Mouse (Mus musculus): Measurements from ENCODE around the gene Col23a1.

The Col23a1 gene

DNA sequence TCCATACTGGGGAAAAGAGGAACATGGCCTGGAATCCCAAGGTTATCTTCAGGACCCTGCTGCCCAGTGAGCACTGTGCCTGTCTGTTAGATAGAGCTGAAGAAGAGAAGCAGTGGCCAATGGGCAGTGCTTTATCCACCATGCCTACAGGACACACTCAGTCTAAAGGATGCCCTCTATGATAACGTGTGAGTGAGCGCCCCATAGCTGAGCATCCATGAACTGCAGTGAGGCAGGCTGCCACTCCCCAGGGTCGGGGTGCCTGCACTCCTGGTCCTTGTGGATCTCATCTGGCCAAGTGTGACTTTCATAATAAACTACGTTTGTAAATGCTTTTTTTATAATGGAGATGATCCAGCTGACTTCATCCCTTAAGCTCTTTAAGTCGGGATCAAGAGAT, 87.5 kb downstream of the Col23a1 start:
- in situ Hi-C loops (cut with MboI, MseI), result no loop called here

DNA sequence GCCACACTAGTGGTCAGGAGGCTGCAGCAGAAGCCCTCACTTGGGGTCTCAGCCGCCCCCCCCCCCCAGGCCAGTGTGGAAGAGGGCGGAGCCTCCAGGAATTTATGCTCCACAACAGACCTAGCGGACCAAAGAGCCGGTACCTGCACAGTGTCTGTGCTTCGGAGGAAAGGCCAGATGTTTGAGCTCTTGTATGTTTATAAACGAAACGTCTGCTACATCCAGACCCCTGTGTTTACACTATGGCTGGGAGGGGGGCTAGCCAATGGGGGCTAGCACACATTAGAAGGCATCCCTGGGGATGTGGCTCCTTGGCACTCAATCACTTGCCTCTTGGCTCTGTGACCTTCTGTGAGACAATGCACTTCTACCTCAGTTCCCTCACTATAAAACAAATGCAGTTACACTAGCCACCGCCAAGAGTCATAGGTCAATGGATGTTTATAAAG, 99.2 kb downstream of the Col23a1 start:
- in situ Hi-C loops (cut with MboI, MseI), result no loop called here

GRCm38 (mm10) chr11:51389763-51390162, 100.0 kb downstream of the Col23a1 start:
- in situ Hi-C loops (cut with MboI, MseI), result no loop called here

DNA sequence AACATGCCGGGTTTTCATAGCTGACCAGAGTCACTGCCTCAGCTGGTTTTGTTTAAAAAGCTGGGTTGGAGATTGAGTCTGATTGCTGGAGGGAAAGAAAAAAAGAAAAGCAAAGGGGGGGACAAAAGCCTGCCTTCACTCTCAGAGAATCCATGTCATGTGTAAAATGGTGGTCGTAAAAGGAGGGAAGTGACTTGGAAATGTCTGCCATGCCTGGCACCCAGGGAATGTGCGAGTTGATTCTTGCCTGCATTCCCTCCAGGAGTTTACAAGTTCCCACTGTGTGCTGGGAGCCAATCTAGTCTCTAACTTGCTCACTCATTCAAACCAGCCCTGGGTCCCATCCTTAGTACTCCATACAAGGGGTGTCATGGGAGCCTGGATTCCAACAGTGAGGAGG, 100.8 kb downstream of the Col23a1 start:
- in situ Hi-C loops (cut with MboI, MseI), result no loop called here

DNA sequence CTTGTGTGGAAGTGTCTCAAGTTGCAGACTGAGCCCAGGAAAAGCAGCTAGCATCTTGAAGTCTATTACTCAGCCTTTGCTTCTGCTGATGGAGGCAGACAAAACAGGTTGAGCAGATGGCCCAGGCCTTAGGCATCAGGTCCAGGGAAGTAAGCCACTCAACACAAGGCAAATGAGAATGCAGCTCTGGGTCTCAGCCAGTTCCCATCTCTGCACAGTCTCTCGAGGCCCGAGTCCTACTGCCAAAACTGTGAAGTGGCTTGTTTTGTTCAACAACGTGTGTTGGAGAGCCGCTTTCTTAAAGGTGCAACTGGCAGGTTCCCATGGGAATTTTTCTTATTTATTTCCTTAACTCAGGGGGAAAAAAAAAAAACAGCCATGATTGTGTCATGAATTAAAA, 101.8 kb downstream of the Col23a1 start:
- in situ Hi-C loops (cut with MboI, MseI), result no loop called here

- in situ Hi-C loops (cut with MboI, MseI), result no loop called here
Observed at GRCm38 (mm10) chr11:51394301-51394865, 104.7 kb downstream of the Col23a1 start.

DNA sequence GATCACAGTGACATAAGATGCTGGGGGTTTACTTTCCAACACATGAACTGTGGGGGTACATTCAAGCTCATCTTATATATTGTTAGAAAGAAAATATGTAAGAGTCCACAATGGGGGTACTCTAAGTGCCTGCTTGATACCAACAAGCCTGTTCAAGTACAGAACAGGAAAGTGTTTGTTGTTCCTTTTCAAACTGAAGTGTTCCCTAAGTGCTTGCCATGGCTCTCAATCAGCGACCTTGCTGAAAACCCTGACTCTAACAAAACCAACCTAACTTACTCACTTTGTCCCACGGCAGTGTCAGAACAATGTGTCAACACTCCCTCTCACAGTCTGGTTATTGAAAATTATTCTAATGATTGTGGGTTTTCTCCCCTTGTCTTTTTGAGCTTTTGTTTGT, 106.7 kb downstream of the Col23a1 start:
- in situ Hi-C loops (cut with MboI, MseI), result no loop called here

- in situ Hi-C loops (cut with MboI, MseI), result no loop called here
Observed at GRCm38 (mm10) chr11:51398084-51398483, 108.4 kb downstream of the Col23a1 start.

DNA sequence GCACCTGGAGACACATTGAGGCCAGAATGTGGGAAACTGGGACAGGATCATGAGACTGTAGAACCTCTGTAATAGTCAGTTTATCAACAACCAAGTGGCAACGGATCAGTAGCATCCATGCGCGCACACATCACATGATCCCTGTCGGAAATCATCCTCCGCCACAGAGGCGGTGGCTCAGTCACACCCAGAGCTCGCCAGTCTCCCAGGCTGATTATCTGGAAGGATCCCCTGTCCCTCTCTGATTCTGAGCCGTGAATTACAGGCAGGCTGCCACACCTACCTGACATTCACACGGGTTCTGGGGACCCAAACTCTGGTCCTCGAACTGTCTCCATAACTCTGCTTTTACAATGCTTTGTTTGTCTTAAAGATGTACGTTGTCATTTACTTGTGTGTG, 110.6 kb downstream of the Col23a1 start:
- in situ Hi-C loops (cut with MboI, MseI), result no loop called here

DNA sequence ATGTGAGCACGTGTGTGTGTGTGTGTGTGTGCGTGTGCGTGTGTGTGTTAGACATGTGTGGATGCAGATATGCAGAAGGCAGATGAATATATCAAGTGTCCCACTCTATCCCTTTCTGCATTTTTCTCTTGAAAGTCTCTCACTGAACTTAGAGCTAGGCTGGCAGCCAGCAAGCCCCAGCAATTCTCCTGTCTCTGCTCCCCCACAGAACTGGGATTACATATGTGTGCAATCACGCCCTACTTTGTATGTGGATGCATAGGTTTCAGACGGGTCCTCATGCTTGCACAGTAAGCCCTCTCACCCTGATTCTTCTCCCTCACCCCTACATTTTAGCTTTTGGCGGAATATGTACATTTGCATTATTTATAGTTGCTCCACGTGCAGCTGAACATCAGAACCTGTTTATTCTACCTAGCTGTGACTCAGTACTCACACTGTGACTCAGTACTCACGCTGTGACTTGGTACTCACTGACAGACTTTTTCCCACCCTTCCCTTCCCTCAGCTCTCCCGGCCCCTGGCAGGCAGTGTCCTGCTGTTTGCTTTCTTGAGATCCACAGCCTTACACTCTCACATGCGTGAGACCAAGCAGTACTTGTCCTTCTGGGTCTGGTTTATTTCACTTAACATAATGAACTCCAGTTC, 111.9 kb downstream of the Col23a1 start:
- in situ Hi-C loops (cut with MboI, MseI), result no loop called here

GRCm38 (mm10) chr11:51403886-51404285, 114.2 kb downstream of the Col23a1 start:
- in situ Hi-C loops (cut with MboI, MseI), result no loop called here

GRCm38 (mm10) chr11:51404865-51405440, 115.2 kb downstream of the Col23a1 start:
- in situ Hi-C loops (cut with MboI, MseI), result no loop called here

- in situ Hi-C loops (cut with MboI, MseI), result no loop called here
Observed at GRCm38 (mm10) chr11:51406531-51406930, 116.8 kb downstream of the Col23a1 start.

- in situ Hi-C loops (cut with MboI, MseI), result no loop called here
Observed at GRCm38 (mm10) chr11:51407351-51407750, 117.6 kb downstream of the Col23a1 start.

DNA sequence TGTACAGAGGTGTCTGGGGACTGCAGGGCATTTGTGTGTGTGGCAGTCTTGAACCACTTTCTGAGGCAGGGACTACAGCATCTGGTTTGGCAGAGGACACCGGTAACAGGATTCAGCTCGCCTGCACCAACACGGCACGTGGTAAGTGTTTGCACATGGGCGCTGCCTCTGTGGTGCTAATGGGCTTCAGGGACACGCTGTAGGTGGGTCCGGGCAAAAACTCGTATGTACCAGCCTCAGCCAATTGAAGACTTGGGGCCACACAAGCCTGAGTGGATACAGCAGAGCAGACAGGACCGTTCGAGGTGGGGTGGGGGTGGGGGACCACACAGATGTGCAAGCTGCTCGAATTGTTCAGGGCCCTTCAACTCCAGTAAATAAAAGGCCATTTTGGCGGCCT, 121.1 kb downstream of the Col23a1 start:
- in situ Hi-C loops (cut with MboI, MseI), result no loop called here

- in situ Hi-C loops (cut with MboI, MseI), result no loop called here
Observed at GRCm38 (mm10) chr11:51414520-51414919, 124.8 kb downstream of the Col23a1 start.

- in situ Hi-C loops (cut with MboI, MseI), result no loop called here
Observed at GRCm38 (mm10) chr11:51415049-51415688, 125.4 kb downstream of the Col23a1 start.

DNA sequence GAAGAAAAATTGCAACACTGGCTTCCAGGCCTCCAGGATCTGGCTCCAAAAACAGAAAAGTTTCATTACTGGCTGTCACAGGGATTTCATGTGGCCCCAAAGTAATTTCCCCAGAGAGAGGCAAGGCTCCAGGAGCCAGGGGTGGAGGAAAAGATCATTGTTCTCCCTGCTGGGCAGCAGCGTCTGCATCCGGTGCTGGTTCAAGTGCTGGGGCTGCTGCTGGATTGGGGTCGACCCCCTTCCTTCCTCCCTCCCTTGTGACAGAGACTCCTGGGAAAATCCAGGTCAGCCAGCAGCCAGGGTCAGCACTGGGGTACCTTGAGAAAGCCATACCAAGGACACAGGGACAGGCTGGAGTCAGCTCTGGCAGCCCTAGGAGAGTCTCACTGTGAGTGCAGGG, 129.1 kb downstream of the Col23a1 start:
- in situ Hi-C loops (cut with MboI, MseI), result no loop called here

- in situ Hi-C loops (cut with MboI, MseI), result no loop called here
Observed at GRCm38 (mm10) chr11:51421878-51422277, 132.2 kb downstream of the Col23a1 start.

- in situ Hi-C loops (cut with MboI, MseI), result no loop called here
Observed at GRCm38 (mm10) chr11:51422713-51423112, 133.0 kb downstream of the Col23a1 start.

GRCm38 (mm10) chr11:51426155-51426554, 136.4 kb downstream of the Col23a1 start:
- in situ Hi-C loops (cut with MboI, MseI), result no loop called here

DNA sequence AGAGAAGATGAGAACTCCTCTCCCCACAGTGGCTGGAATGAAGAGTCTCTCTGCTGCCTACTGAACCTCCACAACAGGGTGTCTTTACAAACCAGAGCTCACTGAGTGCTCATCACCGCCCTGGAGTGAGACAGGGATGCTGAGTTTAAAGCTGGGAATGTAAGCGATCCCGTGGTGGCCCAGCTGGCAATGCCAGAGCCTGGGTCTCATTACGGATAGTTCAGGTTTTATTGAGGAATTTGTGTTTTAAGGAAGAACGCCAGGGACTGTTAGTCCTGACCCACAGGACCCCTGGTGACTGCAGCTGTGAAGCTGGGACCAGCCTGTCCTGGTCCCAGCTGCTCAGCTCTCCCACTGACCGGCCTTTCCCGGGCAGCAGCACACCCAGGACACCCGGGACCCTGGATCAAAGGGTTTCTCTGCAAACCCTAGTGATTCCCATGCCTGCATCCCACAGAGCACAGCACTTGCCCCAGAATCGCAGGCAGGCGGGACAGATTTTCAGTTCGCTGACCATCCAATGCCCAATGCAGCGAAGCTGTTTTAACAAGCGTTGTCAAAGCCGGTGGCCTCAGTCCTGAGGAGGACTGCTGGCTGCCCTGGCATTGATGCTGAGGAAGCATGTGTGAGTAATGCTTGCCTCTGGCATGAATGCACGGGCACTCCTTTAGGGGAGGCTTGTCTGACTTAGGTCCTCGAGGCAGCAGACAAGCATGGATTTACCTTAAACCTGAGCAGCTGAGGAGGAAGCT, 139.9 kb downstream of the Col23a1 start:
- in situ Hi-C loops (cut with MboI, MseI), result no loop called here
